Mouse (Mus musculus) lung, postnatal 0 days (tissue): ENCODE measurements around the gene Tmem159.

Experiments used
- CTCF ChIP-seq: IDR thresholded peaks from 2 replicates; pipeline ENCODE4 v1.5.1; 2016; ENCODE audit warnings: antibody characterized with exemption, mild to moderate bottlenecking
- EP300 ChIP-seq: IDR thresholded peaks from 2 replicates; pipeline ENCODE4 v1.6.1; 2016; ENCODE audit warnings: antibody characterized with exemption, mild to moderate bottlenecking, control low read depth

- TF ChIP-seq CTCF (no peak), EP300 (no peak)
These were observed 25.5 kb downstream of the Tmem159 start for GRCm38 (mm10) chr7:120127686-120128059.
